Mouse (Mus musculus): ENCODE data around the gene Fam89a. TPM values are rescaled to one million over a fixed set of nuclear protein-coding genes. Genes with fewer than 3 reads are reported as not detected.

The Fam89a gene
- 3.0 and 3.6 TPM in 2 replicates for polyA plus RNA-seq (2012; rRNA removed)

DNA sequence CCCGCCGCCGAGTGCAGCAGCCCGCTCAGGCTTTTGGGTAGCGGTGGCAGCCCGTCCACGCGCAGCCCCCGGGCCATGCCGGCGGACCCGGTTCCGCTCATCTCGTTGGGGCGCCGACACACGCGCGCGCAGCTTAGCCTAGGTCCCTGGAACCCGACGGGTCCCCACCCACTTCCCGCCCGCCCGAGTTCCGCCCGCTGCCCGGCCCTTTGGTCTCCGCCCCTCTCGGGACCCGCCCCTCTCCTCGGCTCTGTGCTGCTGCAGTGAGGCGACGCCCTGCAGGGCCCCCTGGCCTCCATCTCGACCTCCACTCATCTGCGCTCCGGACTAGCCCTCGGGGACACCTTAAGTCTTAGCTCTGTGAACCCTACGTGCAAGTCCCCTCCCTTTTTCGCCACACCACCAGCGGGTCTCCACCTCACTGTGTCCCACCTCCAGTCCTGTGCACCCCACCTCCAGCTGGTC is at the start of gene Fam89a:
Gene Fam89a (minus strand): TSS at position 124 of the 465 bp plus-strand sequence.

DNA sequence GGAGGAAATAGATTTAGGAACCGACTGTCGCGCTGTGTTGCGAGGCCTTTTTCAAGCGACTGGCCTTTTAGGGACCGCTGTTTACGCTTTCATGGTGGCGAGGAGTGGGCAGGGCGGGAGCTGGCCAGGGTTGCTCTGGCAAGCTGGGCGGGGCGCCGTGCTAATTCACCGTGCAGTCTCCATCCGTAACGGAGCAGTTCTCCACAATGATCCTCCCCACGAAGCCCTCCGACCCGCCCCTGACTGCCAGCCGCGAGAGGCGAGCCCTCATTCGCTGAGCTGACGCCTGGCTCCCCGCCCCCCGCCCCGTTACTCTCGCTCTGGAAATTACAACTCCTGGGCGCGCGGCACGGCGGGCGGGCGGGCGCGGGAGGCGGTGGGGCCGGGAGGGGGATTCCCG is 41.1 kb upstream of the Fam89a start, which contains the start of gene Trim67:
Gene Trim67 (plus strand): TSS at position 385 of the 400 bp plus-strand sequence.

DNA sequence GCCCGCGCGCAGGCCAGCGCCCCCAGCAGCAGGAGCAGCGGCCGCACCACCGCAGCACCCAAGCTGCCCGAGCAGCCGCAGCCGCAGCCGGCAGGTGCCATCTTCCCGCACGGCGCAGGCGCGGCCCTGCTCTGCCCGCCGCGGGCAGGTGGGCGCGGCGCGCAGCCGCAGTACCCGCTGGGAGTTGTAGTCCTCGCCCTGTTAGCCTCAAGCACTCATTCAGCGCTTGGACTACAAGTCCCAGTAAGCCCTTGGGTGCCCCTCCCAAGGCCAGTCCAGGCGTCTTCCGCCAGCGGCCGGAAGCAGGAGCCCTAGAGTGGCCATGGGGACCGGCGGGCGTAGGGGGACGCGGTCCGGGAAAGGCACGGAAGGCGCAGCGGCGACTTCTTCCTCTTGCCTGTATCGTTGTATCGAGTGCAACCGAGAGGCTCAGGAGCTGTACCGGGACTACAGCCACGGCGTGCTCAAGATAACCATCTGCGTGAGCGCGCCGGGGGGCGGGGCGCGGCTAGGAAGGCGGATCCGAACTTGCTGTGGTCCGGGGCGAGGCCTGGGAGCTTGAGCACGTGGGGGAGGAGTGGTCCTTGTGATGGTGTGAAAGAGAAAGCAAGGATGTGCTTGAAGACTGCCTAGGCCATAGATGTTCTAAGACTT is 29.6 kb downstream of the Fam89a start, which contains the start of the genes Ttc13 and Arv1:
Gene Ttc13 (minus strand): TSS at position 122 of the 654 bp plus-strand sequence.
Gene Arv1 (plus strand): TSS at position 278 of the 654 bp plus-strand sequence.

Other genes starting within 250 kb of the Fam89a start
- 9.4 and 9.9 TPM in 2 replicates for gene Cog2, start 231.1 kb downstream of the Fam89a start, polyA plus RNA-seq (2012; rRNA removed)
- 479 and 482 TPM in 2 replicates for gene Agt, start 182.1 kb downstream of the Fam89a start, polyA plus RNA-seq (2012; rRNA removed)
- 0.01 and 0.02 TPM in 2 replicates for gene Capn9, start 175.7 kb downstream of the Fam89a start, polyA plus RNA-seq (2012; rRNA removed)
- gene 2310022B05Rik, start 88.5 kb downstream of the Fam89a start, polyA plus RNA-seq (2012; rRNA removed) = 8.0 and 8.3 TPM in 2 replicates
- gene Ttc13, start 29.8 kb downstream of the Fam89a start, polyA plus RNA-seq (2012; rRNA removed) = 9.5 and 10.0 TPM in 2 replicates
- gene Arv1, start 29.7 kb downstream of the Fam89a start, polyA plus RNA-seq (2012; rRNA removed) = 4.8 and 4.9 TPM in 2 replicates
- gene Trim67, start 41.3 kb upstream of the Fam89a start, polyA plus RNA-seq (2012; rRNA removed) = 0.01 TPM in 2 replicates
- 26.8 and 30.2 TPM in 2 replicates for gene Gnpat, start 111.2 kb upstream of the Fam89a start, polyA plus RNA-seq (2012; rRNA removed)
- 10.7 and 11.6 TPM in 2 replicates for gene 2810004N23Rik, start 111.3 kb upstream of the Fam89a start, polyA plus RNA-seq (2012; rRNA removed)
- 2.7 and 3.0 TPM in 2 replicates for gene Exoc8, start 145.9 kb upstream of the Fam89a start, polyA plus RNA-seq (2012; rRNA removed)
- 5.9 and 6.0 TPM in 2 replicates for gene Sprtn, start 146.1 kb upstream of the Fam89a start, polyA plus RNA-seq (2012; rRNA removed)
- gene Egln1, start 197.5 kb upstream of the Fam89a start, polyA plus RNA-seq (2012; rRNA removed) = 11.2 and 13.9 TPM in 2 replicates

All from liver, embryonic 18 days (tissue).